Mouse (Mus musculus) layer of hippocampus, adult 6 months (tissue): ENCODE measurements around the gene Slc2a5. TPM values are rescaled to one million over a fixed set of nuclear protein-coding genes. Genes with fewer than 3 reads are reported as not detected.

Source experiments
- long read RNA-seq, 2 experiments: library from polyadenylated mRNA; unstranded; transcript quantifications; one replicate each; pipeline ENCODE4 v2.0.0; 2019 to 2020
- polyA plus RNA-seq: library from polyadenylated mRNA; unstranded; fragments of <200 nt; fragmentation: Nextera tagmentation; gene quantifications from 2 replicates; pipeline ENCODE4 v1.2.3, GENCODE M21; 2021

Gene Slc2a5
- polyA plus RNA-seq: 8.8 and 9.9 TPM in 2 replicates
- long read RNA-seq, experiment 1, partial matches to known transcripts: 20 of 20 reads
- long read RNA-seq, experiment 1, other reads (novel, unspliced or antisense): 0 of 20 reads
- long read RNA-seq, experiment 2, partial matches to known transcripts: 32 of 34 reads
- long read RNA-seq, experiment 2, other reads (novel, unspliced or antisense): 2 of 34 reads

GRCm38 (mm10) chr4:150119055-150119454 lies at the start of gene Slc2a5:
TSS of gene Slc2a5 (plus strand) at chr4:150119283.

GRCm38 (mm10) chr4:150087161-150087889 lies 31.8 kb upstream of the Slc2a5 start, which contains the start of gene Gpr157:
TSS of gene Gpr157 (plus strand) at chr4:150087365.

Other genes starting within 250 kb of the Slc2a5 start
- 13.5 and 16.4 TPM in 2 replicates for gene Spsb1, start 164.2 kb upstream of the Slc2a5 start, polyA plus RNA-seq
- gene H6pd, start 110.3 kb upstream of the Slc2a5 start, polyA plus RNA-seq: 2.1 and 2.3 TPM in 2 replicates
- 0.25 and 0.29 TPM in 2 replicates for gene Gpr157, start 31.9 kb upstream of the Slc2a5 start, polyA plus RNA-seq
- not detected in 2 replicates for gene Slc2a7, start 29.7 kb downstream of the Slc2a5 start, polyA plus RNA-seq
- gene Car6, start 82.0 kb downstream of the Slc2a5 start, polyA plus RNA-seq: not detected in 2 replicates
- gene Eno1, start 117.4 kb downstream of the Slc2a5 start, polyA plus RNA-seq: 1,130 and 1,146 TPM in 2 replicates
- gene Rere, start 162.4 kb downstream of the Slc2a5 start, polyA plus RNA-seq: 28.4 and 34.7 TPM in 2 replicates